Mouse (Mus musculus) cerebellum, postnatal 14 days (tissue): ENCODE results near the gene Dmwd.
A peak's percentile ranks its signal among the peaks of the same experiment; 100 is the strongest.

ENCODE experiments used
- DNase-seq, 2 experiments: peaks; one replicate each; pipeline ENCODE4 v3.0.0; 2021; ENCODE audit warnings: mixed read lengths in 2 of 2

Dmwd gene

DNA sequence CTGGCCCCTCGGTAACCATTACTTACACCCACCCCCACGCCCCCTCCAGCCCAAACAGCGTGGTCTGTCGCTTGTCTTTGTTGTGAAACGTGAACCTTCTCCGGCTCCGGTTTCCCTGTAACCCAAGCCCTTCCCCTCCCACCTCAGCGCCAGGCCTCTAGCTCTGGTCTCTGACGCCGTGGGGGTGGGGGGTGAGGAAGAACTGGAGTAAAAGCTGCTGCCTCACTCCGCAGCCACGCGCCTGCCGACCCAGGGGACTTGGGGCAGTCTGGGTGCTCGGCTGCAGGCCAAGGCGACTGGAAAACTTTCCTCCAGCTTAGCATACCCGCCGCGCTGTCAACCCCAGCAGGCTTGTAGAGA, 19.7 kb downstream of the Dmwd start:
- peak in 1 of 2 experiments; percentile 43 for DNase-seq

DNA sequence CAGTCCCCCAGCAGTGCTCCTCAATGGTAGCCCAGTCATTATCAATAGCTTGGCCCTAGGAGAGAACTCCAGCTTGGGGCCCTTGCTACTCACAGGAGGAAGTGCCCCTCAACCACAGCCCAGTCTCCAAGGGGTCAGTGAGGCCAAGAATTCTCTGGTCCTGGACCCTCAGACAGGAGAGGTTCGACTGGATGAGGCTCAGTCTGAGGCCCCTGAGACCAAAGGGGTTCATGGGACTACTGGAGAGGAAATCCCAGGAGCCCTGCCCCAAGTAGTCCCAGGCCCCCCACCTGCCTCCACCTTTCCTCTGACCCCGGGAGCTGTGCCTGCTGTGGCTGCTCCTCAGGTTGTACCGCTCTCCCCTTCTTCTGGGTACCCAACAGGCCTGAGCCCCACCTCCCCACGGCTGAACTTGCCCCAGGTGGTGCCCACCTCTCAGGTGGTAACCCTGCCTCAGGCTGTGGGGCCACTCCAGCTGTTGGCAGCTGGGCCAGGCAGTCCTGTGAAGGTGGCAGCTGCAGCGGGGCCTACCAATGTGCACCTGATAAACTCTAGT, 20.5 kb downstream of the Dmwd start:
- no peak for DNase-seq

DNA sequence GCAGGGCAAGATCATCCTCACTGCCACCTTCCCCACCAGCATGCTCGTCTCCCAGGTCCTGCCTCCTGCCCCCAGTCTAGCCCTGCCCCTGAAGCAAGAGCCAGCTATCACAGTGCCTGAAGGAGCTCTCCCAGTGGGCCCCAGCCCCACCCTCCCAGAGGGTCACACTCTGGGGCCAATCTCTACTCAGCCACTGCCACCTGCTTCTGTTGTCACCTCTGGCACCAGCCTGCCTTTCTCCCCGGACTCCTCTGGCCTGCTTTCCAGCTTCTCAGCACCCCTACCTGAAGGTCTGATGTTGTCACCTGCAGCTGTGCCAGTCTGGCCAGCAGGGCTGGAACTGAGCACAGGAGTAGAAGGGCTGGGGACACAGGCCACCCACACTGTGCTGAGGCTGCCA, 21.2 kb downstream of the Dmwd start:
- no peak for DNase-seq

DNA sequence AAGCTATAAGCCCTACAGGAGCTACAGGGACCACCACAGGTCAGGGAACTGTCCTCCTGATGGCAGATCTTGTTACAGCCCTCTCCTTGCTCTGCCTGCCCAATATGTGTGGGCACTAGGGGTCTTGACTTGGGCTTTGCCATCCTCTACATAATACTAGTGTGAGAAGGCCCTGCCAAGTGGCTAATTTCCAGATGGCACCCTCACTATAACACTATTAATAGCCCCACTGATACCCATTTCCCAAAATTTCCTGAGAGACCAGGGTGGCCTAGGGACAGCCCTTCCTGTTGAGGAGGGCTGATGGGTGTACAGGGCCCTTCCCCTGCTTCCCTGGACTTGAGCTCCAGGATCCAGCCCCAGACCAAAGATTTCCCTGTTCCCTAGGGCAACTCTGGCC, 21.8 kb downstream of the Dmwd start:
- peak in 1 of 2 experiments; percentile 59 for DNase-seq

DNA sequence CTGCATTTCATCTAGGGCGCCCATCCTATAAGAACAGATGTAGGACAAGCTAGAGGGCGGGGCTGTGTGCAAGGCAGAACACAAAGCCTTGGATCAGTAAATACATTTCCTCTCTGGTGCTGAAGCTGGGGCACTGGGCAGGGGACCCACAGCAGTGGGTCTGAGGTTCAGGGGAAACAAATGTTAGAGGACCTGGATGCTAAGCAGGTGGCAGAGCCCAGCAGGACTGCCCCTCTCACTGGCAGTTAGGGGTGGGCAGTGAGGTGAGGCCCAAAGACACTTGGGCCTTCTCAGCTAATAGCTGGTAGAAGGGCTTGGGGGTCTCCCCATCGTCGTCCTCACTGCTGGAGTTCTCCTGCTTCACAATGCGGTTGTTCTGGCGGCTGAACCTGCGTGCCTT, 22.8 kb downstream of the Dmwd start:
- no peak for DNase-seq

DNA sequence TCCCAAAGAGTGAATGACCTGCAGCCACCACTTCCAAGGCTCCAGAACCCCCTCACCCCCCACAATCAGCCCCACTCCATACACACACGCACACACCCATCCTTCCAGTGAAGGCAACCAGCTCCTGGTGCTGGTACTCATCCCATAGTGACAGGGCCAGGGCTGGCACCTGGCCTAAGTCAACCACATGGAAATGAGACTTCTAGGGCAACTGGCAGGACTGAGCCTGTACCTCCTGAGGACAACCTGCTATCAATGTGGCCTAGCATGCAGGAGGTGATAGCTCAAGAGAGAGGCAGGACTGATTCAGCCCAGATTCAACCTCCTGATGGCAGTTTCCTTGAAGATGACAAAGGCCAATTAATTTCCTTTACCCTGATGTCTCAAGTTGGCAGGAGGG, 24.3 kb downstream of the Dmwd start:
- DNase-seq = no peak

DNA sequence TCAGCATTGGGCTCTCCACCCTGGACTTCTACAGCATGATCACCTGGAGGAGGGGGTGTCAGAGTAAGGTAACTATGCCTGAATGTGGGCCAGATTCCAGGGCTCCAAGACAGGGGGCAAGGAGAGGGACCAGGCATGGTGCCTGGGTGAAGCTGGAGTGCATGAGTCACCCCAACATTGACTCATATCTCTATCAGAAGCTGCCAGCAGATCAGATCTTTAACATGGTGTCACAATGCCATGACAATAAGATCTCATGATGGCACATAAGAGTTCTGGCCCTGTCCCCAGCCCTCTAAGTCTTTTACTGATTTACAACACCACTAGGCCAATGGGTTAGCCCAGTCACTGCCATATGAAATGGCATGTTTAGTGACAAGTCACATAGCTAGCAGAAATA, 27.7 kb downstream of the Dmwd start:
- DNase-seq = no peak

DNA sequence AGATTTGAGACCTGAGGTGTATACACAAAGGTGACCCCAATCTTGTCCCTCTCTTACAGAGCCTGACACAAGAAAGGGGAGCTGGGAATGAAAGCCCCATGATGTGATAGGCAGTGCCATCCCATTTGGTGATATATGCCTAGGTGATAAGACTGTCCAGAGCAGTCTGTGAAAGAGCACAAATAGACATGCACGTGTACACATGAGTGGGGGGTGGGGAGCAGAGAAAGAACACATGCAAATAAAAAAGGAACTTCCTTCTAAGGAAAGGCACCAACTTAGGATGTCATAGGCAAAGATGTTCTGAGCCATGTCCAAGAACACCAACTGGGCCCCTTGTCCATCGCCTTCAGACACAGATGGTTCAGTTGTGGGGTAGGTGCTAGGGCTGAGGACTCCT, 28.5 kb downstream of the Dmwd start:
- DNase-seq = no peak

DNA sequence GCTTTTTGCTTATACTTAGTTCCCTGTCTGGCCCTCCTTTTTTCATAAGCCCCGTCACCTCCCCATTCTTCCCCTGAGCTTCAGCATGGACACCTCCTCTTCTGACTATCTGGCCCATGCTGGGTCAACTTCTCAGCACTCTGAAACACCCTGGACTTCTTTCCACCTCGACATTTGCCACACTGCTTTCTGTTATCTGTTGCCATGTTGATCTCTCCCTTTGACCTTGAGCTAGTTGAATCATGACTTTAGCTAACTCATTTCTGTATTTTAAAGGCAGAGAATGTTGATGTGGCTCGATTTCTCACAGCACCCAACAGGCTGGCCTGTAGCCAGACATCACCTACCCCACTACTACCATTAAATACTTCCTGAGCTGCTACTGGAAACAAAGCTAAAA, 31.4 kb downstream of the Dmwd start:
- no peak for DNase-seq

DNA sequence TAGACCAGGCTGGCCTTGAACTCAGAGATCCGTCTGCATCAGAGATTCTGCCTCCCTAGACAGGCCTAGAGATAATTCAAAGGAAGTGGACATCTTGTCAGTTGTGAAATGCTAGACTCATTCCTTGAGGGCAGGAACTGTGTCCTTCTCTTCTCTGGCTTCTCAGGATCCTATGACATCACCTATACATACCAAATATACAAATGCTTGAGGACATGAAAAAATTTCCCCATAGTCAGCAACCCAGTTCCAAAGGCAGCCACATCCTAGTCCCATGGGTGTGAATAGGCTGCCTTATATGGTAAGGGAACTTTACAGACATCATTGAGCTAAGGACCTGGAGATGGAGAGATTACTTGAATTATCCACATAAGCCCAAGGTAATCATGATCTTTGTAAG, 33.5 kb downstream of the Dmwd start:
- DNase-seq = no peak

DNA sequence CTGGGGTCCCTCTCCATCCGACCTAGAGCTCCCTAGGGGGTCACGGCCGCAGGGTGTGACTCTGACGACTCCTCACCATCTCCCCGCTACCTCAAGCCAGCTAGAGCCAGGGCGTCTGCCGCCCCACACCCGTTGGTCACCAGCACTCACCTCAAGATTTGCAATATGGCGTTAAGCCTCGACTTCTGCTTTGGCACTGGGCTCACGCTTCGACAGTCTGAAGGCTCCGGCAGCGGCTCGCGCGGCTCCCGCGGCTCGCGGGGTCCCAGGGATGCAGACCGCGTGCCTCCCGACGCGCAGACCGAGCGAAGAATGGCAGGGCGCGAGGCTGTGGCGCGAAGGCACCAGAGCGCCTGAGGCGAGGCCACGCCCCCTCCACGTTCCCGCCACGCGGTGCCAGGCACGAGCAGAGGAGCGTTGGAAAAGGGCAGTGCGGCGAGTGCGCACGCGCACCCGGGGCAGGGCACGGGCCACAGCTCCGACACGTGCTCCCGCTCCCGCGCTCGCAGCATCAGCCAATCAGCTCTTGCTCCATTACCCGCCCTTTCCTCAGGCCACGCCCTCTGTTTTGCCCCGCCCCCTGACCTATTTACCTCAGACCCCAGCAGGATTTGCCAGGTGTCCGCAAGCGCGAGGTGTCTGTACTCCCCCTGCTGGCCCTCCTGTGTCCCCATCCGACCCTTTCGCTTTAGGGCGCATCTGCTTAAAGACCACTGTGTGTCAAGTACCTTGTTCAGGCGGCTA, 42.2 kb downstream of the Dmwd start, which contains the start of gene Gm4969:
Gene Gm4969 (minus strand): TSS at position 341 of the 744 bp plus-strand sequence.
- peak; percentile 78 to 88 for DNase-seq

DNA sequence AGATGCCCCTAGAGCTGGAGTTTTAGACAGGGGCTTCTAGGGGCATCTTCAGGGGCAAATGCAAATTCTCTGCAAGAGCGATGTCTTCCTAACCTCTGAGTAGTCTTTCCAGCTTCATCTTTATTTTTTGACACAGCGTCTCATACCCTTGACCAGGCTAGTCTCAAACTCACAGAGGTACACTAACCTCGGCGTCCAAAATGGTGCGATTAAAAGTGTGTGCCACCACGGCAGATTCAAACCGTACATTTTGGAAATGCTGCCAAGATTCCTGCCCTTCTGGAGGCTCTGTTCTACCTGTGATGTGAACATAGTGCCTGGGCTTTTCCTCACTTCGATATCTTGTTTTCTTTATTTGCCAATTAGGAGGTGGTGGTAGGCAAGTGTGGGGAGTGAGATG, 43.1 kb downstream of the Dmwd start:
- no peak for DNase-seq

DNA sequence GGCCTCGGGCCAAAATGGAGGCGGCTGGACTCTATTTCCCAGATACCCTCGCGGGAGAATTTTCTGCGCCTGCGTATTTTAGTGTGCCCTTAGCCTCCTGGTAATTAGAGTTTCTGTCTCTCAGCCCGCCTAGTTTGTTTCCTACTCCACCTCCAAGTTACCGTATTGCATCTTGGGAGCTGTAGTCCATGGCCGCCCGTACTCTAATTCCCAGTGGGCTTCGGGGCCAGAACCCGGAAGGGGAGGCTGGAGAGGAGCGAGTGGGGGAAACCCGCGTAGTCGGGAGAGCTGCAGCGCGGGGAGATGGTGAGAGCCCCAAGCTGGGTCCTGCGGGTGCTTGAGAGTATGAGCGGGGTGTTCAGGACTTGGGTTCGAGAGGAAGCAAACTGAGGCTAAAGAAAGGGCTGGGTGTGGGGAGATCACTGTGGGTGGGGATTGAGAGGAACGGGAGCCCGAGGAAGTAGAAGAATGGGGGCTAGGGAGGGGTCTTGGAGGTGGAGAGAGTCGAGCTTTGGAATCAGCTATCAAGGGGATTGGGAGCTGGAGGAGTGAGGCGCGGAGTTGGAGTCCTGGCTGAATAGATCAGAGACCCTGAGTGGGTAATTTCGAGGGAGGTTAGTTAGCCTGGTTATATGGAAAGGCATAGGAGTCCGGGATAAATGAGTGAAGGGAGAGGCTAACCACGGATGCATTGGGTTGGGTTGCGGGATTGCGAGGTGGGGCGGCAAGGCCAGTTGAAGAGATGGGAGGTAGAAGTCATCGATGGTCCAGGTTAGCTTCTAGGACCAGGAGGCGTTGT, 43.8 kb downstream of the Dmwd start, which contains the start of gene Fbxo46:
Gene Fbxo46 (plus strand): TSS at position 229 of the 799 bp plus-strand sequence.
- DNase-seq = peak; percentile 93 to 94

DNA sequence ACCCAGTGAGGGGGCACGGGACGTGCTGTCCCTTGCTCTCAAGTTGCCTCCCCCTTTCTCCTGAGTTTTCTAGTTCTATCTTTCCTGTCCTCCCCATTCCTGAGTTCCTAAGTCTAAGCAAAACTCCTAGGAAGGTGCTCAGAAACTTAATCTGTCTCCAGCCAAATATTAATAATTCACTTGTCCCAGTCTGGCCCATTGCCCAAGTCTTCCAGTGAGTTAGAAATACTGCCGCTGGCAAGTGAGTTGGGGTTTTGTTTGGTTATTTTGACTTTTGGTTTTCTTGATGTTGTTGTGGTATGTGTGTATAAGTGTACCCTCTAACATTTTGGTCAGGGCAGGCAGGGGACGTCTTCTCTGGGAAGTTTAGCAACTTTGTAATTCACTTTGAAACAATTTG, 45.7 kb downstream of the Dmwd start:
- no peak for DNase-seq

DNA sequence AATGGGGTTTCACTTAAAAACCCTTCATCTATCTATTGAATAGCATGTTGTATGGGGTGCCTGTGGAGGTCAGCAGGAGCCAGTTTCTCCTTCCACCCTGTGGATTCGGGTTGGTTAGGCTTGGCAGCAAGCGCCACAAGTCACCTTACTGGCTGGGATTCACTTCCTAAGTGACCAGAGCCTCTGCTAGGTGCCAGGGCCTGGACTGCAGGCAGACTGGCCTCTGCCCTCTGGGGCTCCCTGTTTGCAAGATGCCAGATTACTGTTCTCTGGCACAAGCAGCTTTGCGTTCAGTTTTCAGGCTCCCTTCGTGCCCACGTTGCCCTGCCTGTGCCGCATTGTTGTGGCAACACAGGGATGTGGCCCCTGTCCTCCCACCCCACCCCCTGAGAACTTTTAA, 48.7 kb downstream of the Dmwd start:
- no peak for DNase-seq

DNA sequence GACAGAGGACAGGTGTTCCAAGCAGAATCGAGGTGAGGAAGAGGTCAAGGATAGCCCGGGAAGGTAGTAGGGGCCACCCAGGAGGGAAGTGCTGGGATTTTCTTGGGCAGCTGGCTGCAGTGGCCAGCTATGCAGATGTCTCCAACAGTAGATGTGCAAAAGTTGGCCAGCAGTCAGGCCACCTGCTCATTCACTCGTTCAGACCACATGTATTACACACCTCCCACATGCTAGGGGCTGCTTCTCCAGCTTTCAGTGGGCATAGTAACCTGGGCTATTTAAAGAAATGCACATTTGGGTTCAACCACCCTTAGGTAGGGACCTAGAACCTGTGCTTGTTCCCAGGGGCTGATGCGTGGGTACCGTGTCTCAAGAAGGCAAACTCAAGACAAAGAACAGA, 51.7 kb downstream of the Dmwd start:
- DNase-seq = no peak

DNA sequence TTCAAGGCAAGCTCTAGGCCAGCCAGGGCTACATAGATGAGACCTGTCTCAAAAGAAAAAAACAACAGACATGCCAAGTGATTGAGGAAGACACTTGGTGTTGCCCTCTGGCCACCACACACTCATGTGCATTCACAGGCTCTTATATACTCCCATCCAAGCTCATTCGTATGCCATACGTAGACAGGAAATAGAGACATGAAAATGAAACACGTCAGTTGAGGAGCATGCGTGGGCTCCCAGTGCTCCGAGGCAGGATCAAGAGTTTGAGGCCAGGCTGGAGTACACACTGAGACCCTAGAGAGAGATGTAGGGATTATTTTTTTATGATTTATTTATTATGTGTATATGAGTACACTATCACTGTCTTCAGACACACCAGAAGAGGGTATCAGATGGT, 53.4 kb downstream of the Dmwd start:
- DNase-seq = no peak

DNA sequence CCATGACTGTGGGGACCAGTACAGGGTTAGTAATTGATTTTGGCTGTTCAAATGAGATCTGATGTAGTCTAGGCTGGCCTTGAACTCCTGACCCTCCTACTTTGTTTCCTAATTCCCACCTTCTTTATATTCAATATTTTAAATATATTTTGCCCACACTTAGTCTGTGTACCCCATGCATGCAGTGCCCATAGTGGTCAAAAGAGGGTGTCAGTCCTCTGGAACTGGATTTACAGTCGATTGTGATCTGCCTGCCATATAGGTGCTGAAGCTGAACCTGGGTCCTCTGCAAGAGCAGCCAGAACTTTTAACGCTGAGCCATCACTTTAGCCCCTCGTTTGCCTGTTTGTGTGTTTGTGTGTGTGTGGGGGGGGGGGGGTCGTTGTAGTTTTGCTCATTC, 54.6 kb downstream of the Dmwd start:
- DNase-seq = peak in 1 of 2 experiments; percentile 55

DNA sequence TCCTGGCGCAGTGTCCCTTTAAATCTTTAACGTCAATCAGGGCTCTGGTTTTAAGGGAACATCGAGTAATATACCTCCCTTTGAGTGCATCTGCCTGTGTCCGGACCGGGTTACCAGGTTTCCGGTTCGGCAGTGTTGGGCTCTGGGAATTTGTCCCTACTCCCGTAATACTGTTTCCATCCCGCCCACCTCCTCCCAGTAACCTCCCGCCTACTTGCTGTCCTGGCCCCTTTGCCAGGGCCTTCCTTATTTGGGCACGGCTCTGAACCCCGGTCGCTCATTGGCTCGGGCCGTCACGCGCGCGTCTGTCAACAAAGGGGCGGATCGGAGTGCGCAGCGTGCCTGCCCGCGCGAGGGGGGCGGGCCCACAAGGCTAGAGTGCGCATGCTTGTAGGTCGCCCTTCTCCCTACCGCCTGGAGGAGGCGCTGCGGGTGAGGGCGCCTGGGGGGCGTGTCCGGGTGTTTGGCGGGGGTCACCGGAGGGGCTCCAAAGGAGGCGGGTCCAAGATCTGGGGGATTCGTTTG, 55.4 kb downstream of the Dmwd start:
- peak; percentile 97 to 98 for DNase-seq
